Mouse (Mus musculus) embryonic facial prominence, embryonic 13.5 days (tissue): ENCODE measurements around the gene Tstd2. TPM values are rescaled to one million over a fixed set of nuclear protein-coding genes. Genes with fewer than 3 reads are reported as not detected.

Experiments used
- ATAC-seq: fragments of 200-750 bp; cut with Nextera tagmentation; 2 replicates; pipeline ENCODE4 v1.8.0; 2017; ENCODE audit warnings: low read depth; ENCODE audit not compliant: insufficient number of reproducible peaks, insufficient read depth, low FRiP score, low TSS enrichment
- H3K27ac ChIP-seq: fragments of 300-500 bp; sonication (generic); 2 replicates; pipeline ENCODE4 v1.5.1; 2015; ENCODE audit warnings: moderate library complexity, mild to moderate bottlenecking, inconsistent platforms
- H3K27me3 ChIP-seq: fragments of 300-500 bp; sonication (generic); 2 replicates; pipeline ENCODE4 v1.6.1; 2015; ENCODE audit warnings: mild to moderate bottlenecking, inconsistent platforms
- H3K36me3 ChIP-seq: fragments of 300-500 bp; sonication (generic); 2 replicates; pipeline ENCODE4 v1.6.1; 2015; ENCODE audit warnings: mild to moderate bottlenecking, inconsistent platforms
- H3K4me1 ChIP-seq: fragments of 300-500 bp; sonication (generic); 2 replicates; pipeline ENCODE4 v1.6.1; 2015; ENCODE audit warnings: inconsistent platforms
- H3K4me2 ChIP-seq: fragments of 300-500 bp; sonication (generic); 2 replicates; pipeline ENCODE4 v1.6.1; 2015; ENCODE audit warnings: moderate library complexity, mild to moderate bottlenecking, inconsistent platforms
- H3K4me3 ChIP-seq: fragments of 300-500 bp; sonication (generic); 2 replicates; pipeline ENCODE4 v1.5.1; 2015; ENCODE audit warnings: mild to moderate bottlenecking, inconsistent platforms
- H3K9ac ChIP-seq: fragments of 300-500 bp; sonication (generic); 2 replicates; pipeline ENCODE4 v1.6.1; 2015; ENCODE audit warnings: mild to moderate bottlenecking, inconsistent platforms
- H3K9me3 ChIP-seq: fragments of 300-500 bp; sonication (generic); 2 replicates; pipeline ENCODE4 v1.6.1; 2016; ENCODE audit warnings: inconsistent platforms
- WGBS: fragments of 180-500 bp; shearing (Covaris S2); methylation state at CpG from one replicate; pipeline ENCODE4 v1.1.7; 2015; ENCODE audit warnings: mixed read lengths; 5-methylcytosine and 5-hydroxymethylcytosine counted together
- polyA plus RNA-seq: library from polyadenylated mRNA; unstranded; fragments of >200 nt; fragmentation: Nextera tagmentation; extraction: Ambion mirVana; gene quantifications from 2 replicates; pipeline ENCODE4 v1.2.1, GENCODE M21; 2015

Gene Tstd2
- polyA plus RNA-seq, 1 experiment from 2014 or later = 51.9 TPM

DNA sequence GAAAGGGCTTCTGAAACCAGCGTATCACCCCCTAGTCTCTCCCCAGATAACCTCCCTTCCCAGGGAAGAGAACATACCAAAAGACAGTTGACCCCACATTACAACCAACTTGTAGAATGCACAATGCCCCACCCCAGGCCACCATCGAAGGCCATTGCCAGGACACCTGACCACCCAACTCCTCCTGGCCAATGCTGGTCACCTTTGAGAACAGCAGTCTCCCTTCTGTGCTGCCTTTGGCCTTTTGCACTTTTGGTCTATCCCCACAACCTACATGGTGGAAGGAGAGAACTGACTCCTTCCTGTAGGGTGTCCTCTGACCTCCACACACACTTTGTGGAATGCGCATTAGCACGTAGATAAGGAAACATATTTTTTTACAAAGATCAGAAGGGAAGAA, 21.0 kb downstream of the Tstd2 start:
- Histone ChIP-seq H3K9ac (no peak overlapping the region), H3K4me2 (no peak overlapping the region), H3K27ac (no peak overlapping the region), H3K4me3 (no peak overlapping the region), H3K9me3 (no peaks in the 10 kb centered on the region), H3K4me1 (no peaks in the 10 kb centered on the region), H3K36me3 (peaks cover 90% of the 10 kb centered on the region), H3K27me3 (no peaks in the 10 kb centered on the region)
- 95% methylated on average over 4 of the region's 4 CpGs for WGBS
- no peak for ATAC-seq

GRCm38 (mm10) chr4:46116544-46117175, 21.8 kb downstream of the Tstd2 start:
- Histone ChIP-seq H3K36me3 (peaks cover 82% of the 10 kb centered on the region), H3K4me2 (no peak overlapping the region)

DNA sequence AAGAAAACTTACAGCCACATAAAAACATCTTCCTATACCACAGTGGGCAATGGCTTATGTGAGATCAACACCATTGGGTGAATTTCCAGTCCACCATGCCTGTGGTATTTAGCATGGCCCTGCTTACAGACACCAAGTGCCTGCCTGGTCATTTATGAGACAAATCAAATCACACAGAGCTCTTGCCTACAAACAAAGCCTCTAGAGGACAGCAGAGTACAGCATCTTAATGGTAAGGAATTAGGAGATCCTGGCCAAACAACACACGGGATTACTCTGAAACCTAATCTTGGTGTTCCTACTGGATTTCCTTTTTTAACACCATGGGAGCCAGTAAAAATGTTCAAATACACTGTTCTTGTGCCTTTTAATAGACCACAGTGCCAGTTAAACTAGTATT, 23.2 kb downstream of the Tstd2 start:
- Histone ChIP-seq H3K9ac (no peak overlapping the region), H3K27me3 (no peaks in the 10 kb centered on the region), H3K4me2 (no peak overlapping the region), H3K27ac (no peak overlapping the region), H3K4me3 (no peak overlapping the region), H3K36me3 (peaks cover 69% of the 10 kb centered on the region), H3K4me1 (no peaks in the 10 kb centered on the region), H3K9me3 (no peaks in the 10 kb centered on the region)
- ATAC-seq = no peak
- 58% methylated on average over 1 of the region's 1 CpGs for WGBS

More at GRCm38 (mm10) chr4:46116544-46117175, 21.8 kb downstream of the Tstd2 start:
- Histone ChIP-seq H3K27ac (no peak overlapping the region), H3K4me1 (no peaks in the 10 kb centered on the region), H3K4me3 (no peak overlapping the region), H3K9ac (no peak overlapping the region), H3K27me3 (no peaks in the 10 kb centered on the region), H3K9me3 (no peaks in the 10 kb centered on the region)
- ATAC-seq = no peak
- WGBS = 81% methylated on average over 10 of the region's 10 CpGs

DNA sequence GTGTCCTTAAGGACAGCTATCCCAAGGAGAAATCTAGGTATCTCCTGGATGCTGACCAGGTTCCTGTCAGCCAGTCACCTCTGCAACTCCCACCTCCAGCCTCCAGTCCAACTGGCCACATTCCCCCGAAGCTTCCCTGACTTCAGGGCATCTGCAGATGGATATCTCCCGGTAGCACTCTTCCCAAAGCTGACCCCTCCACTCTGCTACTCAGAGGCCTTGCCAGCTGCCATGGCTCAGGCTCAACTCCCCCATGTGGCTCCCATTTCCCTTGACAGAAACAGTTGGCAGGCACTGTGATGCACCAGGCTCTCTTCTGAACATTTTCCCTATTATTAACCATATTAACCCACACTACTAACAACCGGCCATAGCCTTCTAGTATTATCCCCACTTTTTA, 27.1 kb downstream of the Tstd2 start:
- ATAC-seq = no peak
- Histone ChIP-seq H3K4me3 (no peak overlapping the region), H3K4me2 (no peak overlapping the region), H3K36me3 (peaks cover 30% of the 10 kb centered on the region), H3K27me3 (no peaks in the 10 kb centered on the region), H3K9me3 (no peaks in the 10 kb centered on the region), H3K4me1 (no peaks in the 10 kb centered on the region), H3K9ac (no peak overlapping the region), H3K27ac (no peak overlapping the region)
- 63% methylated on average over 3 of the region's 3 CpGs for WGBS

GRCm38 (mm10) chr4:46110084-46110483, 28.4 kb downstream of the Tstd2 start:
- Histone ChIP-seq H3K36me3 (peaks cover 17% of the 10 kb centered on the region), H3K4me2 (no peak overlapping the region), H3K4me1 (no peaks in the 10 kb centered on the region), H3K27me3 (no peaks in the 10 kb centered on the region), H3K9me3 (no peaks in the 10 kb centered on the region), H3K4me3 (no peak overlapping the region), H3K9ac (no peak overlapping the region), H3K27ac (no peak overlapping the region)
- ATAC-seq = no peak
- 89% methylated on average over 8 of the region's 8 CpGs for WGBS

- H3K4me2 ChIP-seq = no peak overlapping the region
- H3K9me3 ChIP-seq = no peaks in the 10 kb centered on the region
- H3K4me3 ChIP-seq = no peak overlapping the region
- peaks cover 11% of the 10 kb centered on the region for H3K4me1 ChIP-seq
- H3K27ac ChIP-seq = no peak overlapping the region
- no peak for ATAC-seq
- H3K36me3 ChIP-seq = no peaks in the 10 kb centered on the region
- 90% methylated on average over 10 of the region's 10 CpGs for WGBS
- no peak overlapping the region for H3K9ac ChIP-seq
- H3K27me3 ChIP-seq = no peaks in the 10 kb centered on the region
These were observed 36.3 kb downstream of the Tstd2 start for GRCm38 (mm10) chr4:46102078-46102769.

DNA sequence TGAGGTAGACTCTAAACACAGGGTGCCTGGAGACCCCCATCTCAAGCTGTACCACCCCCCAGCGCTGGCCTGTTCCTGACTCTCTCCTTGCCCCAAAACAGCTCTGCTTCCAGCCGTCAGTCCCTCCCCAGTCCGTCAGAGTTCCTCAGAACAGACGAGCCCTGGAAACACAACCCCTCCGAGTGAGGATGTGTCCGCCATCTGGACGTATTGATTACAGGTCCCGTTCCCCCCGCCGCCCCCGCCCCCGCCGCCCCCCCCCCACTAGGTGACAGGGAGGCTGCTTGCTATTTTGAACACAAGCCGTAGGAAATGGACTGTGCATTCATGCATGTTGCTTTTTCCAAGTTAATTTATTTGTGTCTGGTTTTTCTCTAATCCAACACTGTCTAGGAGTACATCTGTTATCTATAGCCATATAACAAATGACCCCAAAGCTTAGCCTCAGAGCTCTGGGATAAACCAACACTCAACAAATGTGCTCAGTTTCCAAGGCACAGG, 37.2 kb downstream of the Tstd2 start:
- Histone ChIP-seq H3K27ac (no peak overlapping the region), H3K9ac (no peak overlapping the region), H3K4me2 (peak overlapping the region; percentile 36; the same call in 1 of the 2 replicates), H3K27me3 (no peaks in the 10 kb centered on the region), H3K4me1 (peaks cover 11% of the 10 kb centered on the region), H3K36me3 (no peaks in the 10 kb centered on the region), H3K9me3 (no peaks in the 10 kb centered on the region), H3K4me3 (no peak overlapping the region)
- WGBS = 15% methylated on average over 14 of the region's 14 CpGs
- ATAC-seq = no peak

DNA sequence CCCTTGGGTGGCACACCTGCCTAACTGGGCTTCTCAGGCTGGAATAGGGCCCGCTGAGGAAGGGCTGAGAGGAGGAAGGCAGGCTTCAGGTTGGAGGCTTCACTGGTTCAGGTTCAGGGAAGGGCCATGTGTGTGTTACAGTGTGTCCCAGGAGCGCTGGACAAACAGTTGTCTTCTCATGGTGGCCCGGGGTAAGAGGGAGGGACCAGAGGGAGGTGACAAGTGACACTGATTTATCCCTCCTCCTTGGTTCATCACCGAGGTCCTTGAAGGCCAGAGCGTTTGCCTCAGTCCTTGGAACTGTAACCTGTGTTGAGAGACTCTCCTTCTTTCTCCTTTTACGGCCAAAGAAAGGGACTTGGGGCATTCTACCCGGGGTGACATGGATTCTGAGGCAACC, 38.0 kb downstream of the Tstd2 start:
- no peak overlapping the region for H3K27ac ChIP-seq
- no peak for ATAC-seq

GRCm38 (mm10) chr4:46099132-46099531, 39.4 kb downstream of the Tstd2 start:
- ATAC-seq = no peak
- Histone ChIP-seq H3K4me3 (no peak overlapping the region), H3K9ac (no peak overlapping the region), H3K4me2 (no peak overlapping the region), H3K36me3 (no peaks in the 10 kb centered on the region), H3K27ac (no peak overlapping the region), H3K9me3 (no peaks in the 10 kb centered on the region), H3K4me1 (peaks cover 11% of the 10 kb centered on the region), H3K27me3 (no peaks in the 10 kb centered on the region)
- WGBS = 77% methylated on average over 9 of the region's 9 CpGs

More for the DNA sequence above, 38.0 kb downstream of the Tstd2 start:
- Histone ChIP-seq H3K27me3 (no peaks in the 10 kb centered on the region), H3K36me3 (no peaks in the 10 kb centered on the region), H3K4me1 (peaks cover 11% of the 10 kb centered on the region), H3K9ac (no peak overlapping the region), H3K4me3 (no peak overlapping the region), H3K4me2 (no peak overlapping the region), H3K9me3 (no peaks in the 10 kb centered on the region)
- 79% methylated on average over 7 of the region's 7 CpGs for WGBS

DNA sequence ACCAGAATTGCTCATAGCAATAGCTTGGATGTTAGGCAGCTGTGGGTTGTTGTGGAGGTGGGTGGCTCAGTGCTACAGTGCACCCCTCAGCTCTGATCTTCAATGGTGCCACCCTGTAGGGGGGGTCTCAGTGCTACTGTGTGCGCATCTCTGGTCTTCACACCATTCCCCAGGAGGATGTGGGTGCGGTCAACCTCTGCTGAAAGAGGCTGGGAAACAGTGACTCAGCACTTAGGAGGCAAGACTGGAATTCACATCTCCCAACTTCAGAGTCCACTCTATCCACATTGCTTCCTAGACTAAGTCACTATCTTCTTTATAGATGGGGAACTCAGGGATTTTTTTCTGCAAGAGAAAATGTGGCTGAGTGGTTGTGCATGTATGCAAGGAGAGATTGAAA, 40.9 kb downstream of the Tstd2 start:
- 90% methylated on average over 2 of the region's 2 CpGs for WGBS
- Histone ChIP-seq H3K4me2 (no peak overlapping the region), H3K27ac (no peak overlapping the region), H3K9ac (no peak overlapping the region), H3K4me1 (peaks cover 11% of the 10 kb centered on the region), H3K36me3 (no peaks in the 10 kb centered on the region), H3K27me3 (no peaks in the 10 kb centered on the region), H3K9me3 (no peaks in the 10 kb centered on the region), H3K4me3 (no peak overlapping the region)
- ATAC-seq = no peak

GRCm38 (mm10) chr4:46096546-46096945, 41.9 kb downstream of the Tstd2 start:
- WGBS = 89% methylated on average over 7 of the region's 7 CpGs
- Histone ChIP-seq H3K4me3 (no peak overlapping the region), H3K4me1 (peaks cover 16% of the 10 kb centered on the region), H3K36me3 (no peaks in the 10 kb centered on the region), H3K4me2 (no peak overlapping the region), H3K9ac (no peak overlapping the region), H3K27me3 (no peaks in the 10 kb centered on the region), H3K27ac (no peak overlapping the region), H3K9me3 (no peaks in the 10 kb centered on the region)
- ATAC-seq = no peak

DNA sequence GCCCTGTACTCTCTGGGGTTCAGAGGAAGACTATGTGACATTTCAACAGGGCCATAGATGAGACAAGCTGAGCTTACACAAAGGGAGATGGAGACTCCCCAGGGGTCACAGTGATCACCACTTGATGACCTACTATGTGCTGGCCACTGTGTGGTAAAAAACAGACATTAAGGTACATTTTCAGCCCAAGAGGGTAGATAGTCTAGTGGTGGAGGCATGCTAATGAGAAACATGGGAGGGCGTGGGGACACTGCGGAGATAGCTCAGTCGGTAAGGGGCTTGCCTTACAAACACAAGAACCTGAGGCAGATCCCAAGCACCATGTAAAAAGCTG, 42.7 kb downstream of the Tstd2 start:
- Histone ChIP-seq H3K9ac (no peak overlapping the region), H3K27ac (no peak overlapping the region), H3K27me3 (no peaks in the 10 kb centered on the region), H3K4me3 (no peak overlapping the region), H3K4me2 (no peak overlapping the region), H3K4me1 (peaks cover 12% of the 10 kb centered on the region), H3K36me3 (no peaks in the 10 kb centered on the region), H3K9me3 (no peaks in the 10 kb centered on the region)
- 89% methylated on average over 3 of the region's 3 CpGs for WGBS
- ATAC-seq = no peak
